Mouse (Mus musculus) left cerebral cortex, adult 2 months (tissue): Measurements from ENCODE around the gene AF366264. TPM values are rescaled to one million over a fixed set of nuclear protein-coding genes. Genes with fewer than 3 reads are reported as not detected.
"Not testable (repeated sequence)": the region's sequence is repeated elsewhere in the genome, so short reads cannot be mapped to it uniquely, and the experiment has no call there.

Experiments
- DNase-seq, 2 experiments: peaks; one replicate each; pipeline ENCODE4 v3.0.0; 2021 to 2022; ENCODE audit warnings: low spot score in 2 of 2, mixed read lengths in 1 of 2; ENCODE audit errors: extremely low spot score in 1 of 2
- H3K27ac ChIP-seq: fragments of 200-600 bp; 2 replicates; pipeline ENCODE4 v1.8.1; 2022
- H3K4me3 ChIP-seq: fragments of 200-600 bp; 2 replicates; pipeline ENCODE4 v1.8.1; 2022
- CTCF ChIP-seq: fragments of 200-600 bp; IDR thresholded peaks from 2 replicates; pipeline ENCODE4 v1.8.1; 2022; ENCODE audit warnings: antibody characterized with exemption, mild to moderate bottlenecking, moderate library complexity
- intact Hi-C: fragments of 180-260 bp; cut with DNase I; formaldehyde crosslinking; loops from one replicate; pipeline ENCODE4 v1.15.1; 2025
- long read RNA-seq, 2 experiments: library from polyadenylated mRNA; stranded (forward); transcript quantifications; one replicate each; pipeline ENCODE4 v2.0.0; 2021; ENCODE audit warnings: borderline mapping rate in 2 of 2
- total RNA-seq, 2 experiments: library from RNA; stranded (reverse); gene quantifications; 2 replicates each; pipeline ENCODE4 v1.2.3; 2021

Gene AF366264
- total RNA-seq, result not detected
- long read RNA-seq, experiment 1, result 0 reads
- long read RNA-seq, experiment 2, result 0 reads

GRCm38 (mm10) chr8:13838289-13838688, at the start of gene AF366264:
Gene AF366264 (minus strand): TSS chr8:13838389.
- intact Hi-C loops, DNase-seq, H3K27ac ChIP-seq, H3K4me3 ChIP-seq: not testable (repeated sequence)

GRCm38 (mm10) chr8:13843286-13843685, 5.1 kb upstream of the AF366264 start:
- H3K27ac ChIP-seq, DNase-seq, H3K4me3 ChIP-seq, intact Hi-C loops: not testable (repeated sequence)

- DNase-seq, result no peak
- Histone ChIP-seq H3K4me3 (no peak overlapping the region), H3K27ac (no peak overlapping the region)
- TF ChIP-seq CTCF, result no peak
- intact Hi-C loops, result no loop called here
Measured at GRCm38 (mm10) chr8:13828598-13829172, 9.5 kb downstream of the AF366264 start.

- TF ChIP-seq CTCF, result no peak
- Histone ChIP-seq H3K27ac (no peak overlapping the region), H3K4me3 (no peak overlapping the region)
- no peak for DNase-seq
- intact Hi-C loops, result no loop called here
Measured at GRCm38 (mm10) chr8:13799566-13799965, 38.6 kb downstream of the AF366264 start.

- no peak for TF ChIP-seq CTCF
- H3K4me3 ChIP-seq, result no peak overlapping the region
- no peak for DNase-seq
- intact Hi-C loops, result no loop called here
- no peak overlapping the region for H3K27ac ChIP-seq
Measured at GRCm38 (mm10) chr8:13797676-13798075, 40.5 kb downstream of the AF366264 start.

GRCm38 (mm10) chr8:13793746-13794101, 44.5 kb downstream of the AF366264 start:
- Histone ChIP-seq H3K27ac (no peak overlapping the region), H3K4me3 (no peak overlapping the region)
- no peak for TF ChIP-seq CTCF
- no peak for DNase-seq
- intact Hi-C loops, result no loop called here

GRCm38 (mm10) chr8:13793097-13793745, 45.0 kb downstream of the AF366264 start:
- Histone ChIP-seq H3K4me3 (no peak overlapping the region), H3K27ac (no peak overlapping the region)
- intact Hi-C loops, result no loop called here
- TF ChIP-seq CTCF, result no peak
- no peak for DNase-seq

GRCm38 (mm10) chr8:13789606-13790005, 48.6 kb downstream of the AF366264 start:
- no peak overlapping the region for H3K27ac ChIP-seq
- intact Hi-C loops, result loop anchor here (5.0 kb wide), 2 partner anchors 78 to 98 kb away; partner anchors contain the start of gene Champ1
- no peak overlapping the region for H3K4me3 ChIP-seq
- DNase-seq, result no peak
- no peak for TF ChIP-seq CTCF

- intact Hi-C loops, result loop anchor here (2.0 to 5.0 kb wide), 3 partner anchors 81 to 235 kb away; partner anchors contain the start of gene Champ1
- peak overlapping the region; percentile 88 for H3K4me3 ChIP-seq
- H3K27ac ChIP-seq, result peak overlapping the region; percentile 100
- peak; percentile 93 to 94 for DNase-seq
- peak; percentile 87 for TF ChIP-seq CTCF
Measured at GRCm38 (mm10) chr8:13785764-13786299, 52.4 kb downstream of the AF366264 start.

- intact Hi-C loops, result loop anchor here (2.0 to 5.0 kb wide), 3 partner anchors 82 to 235 kb away; partner anchors contain the start of gene Champ1
- H3K27ac ChIP-seq, result peak within 1 kb of the TSS; percentile 100
- peak; percentile 88 to 89 for DNase-seq
- TF ChIP-seq CTCF, result peak; percentile 89
- peak within 1 kb of the TSS; percentile 88 for H3K4me3 ChIP-seq
Measured at GRCm38 (mm10) chr8:13785250-13785763, 52.9 kb downstream of the AF366264 start, which contains the start of gene Upf3a. Gene Upf3a (plus strand): TSS chr8:13785615.

Other genes with a start within 250 kb of the AF366264 start
- gene Rasa3, start 160.8 kb downstream of the AF366264 start, total RNA-seq, result 10 to 100 TPM; 62.3 to 69.4 TPM
- 1 to 10 TPM; 1.0 to 1.4 TPM for gene Cfap97d2, start 132.5 kb downstream of the AF366264 start, total RNA-seq
- gene Cdc16, start 80.7 kb downstream of the AF366264 start, total RNA-seq, result 10 to 100 TPM; 45.2 to 49.7 TPM
- gene Upf3a, start 52.8 kb downstream of the AF366264 start, total RNA-seq, result 10 to 100 TPM; 35.9 to 36.7 TPM
- 10 to 100 TPM; 27.4 to 29.4 TPM for gene Champ1, start 31.3 kb upstream of the AF366264 start, total RNA-seq
- 10 to 100 TPM; 38.5 to 42.9 TPM for gene Coprs, start 51.9 kb upstream of the AF366264 start, total RNA-seq